Mouse (Mus musculus): ENCODE data around the gene Mga. TPM values are rescaled to one million over a fixed set of nuclear protein-coding genes. Genes with fewer than 3 reads are reported as not detected.

Mga gene
- polyA plus RNA-seq, 1 experiment from 2014 or later: 30.5 TPM

DNA sequence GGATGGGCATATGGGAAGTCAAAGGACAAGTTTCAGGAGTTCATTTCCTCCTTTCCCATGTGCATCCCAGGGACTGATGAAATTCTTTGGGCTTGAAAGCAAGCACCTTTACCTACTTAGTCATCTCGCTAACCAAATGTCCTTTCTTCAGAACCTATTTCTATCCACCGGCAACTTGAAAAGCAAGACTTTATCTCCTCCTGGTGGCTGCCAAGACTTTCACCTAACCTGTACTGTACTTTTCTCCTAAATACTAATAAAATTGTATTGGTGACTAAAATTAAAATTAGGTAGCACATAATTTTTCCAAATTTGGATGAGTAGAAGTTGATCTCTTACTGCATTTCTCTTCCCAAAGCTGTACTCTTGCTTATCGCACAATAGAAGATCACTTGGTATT is 9.8 kb upstream of the Mga start:
- Histone ChIP-seq H3K36me3 (replicated peaks; ENCODE audit: control insufficient read depth, insufficient read depth, low read depth, low read length) (no peaks in the 10 kb centered on the region), H3K4me2 (ENCODE audit: low read depth, low read length) (no peak overlapping the region), H3K27me3 (ENCODE audit: control insufficient read depth, insufficient read depth, low read length) (no peaks in the 10 kb centered on the region), H3K27ac (replicated peaks; ENCODE audit: low read depth, low read length) (no peak overlapping the region), H3K9me3 (replicated peaks; ENCODE audit: control insufficient read depth, low read length) (no peaks in the 10 kb centered on the region), H3K4me1 (ENCODE audit: control insufficient read depth, insufficient read depth, low read length) (no peaks in the 10 kb centered on the region), H3K9ac (replicated peaks; ENCODE audit: low read length) (no peak overlapping the region), H3K4me3 (ENCODE audit: low read depth, low read length) (no peak overlapping the region)
- 92% methylated on average over 3 of the region's 3 CpGs for WGBS
- no peak for ATAC-seq (replicated peaks; ENCODE audit: insufficient number of reproducible peaks, low FRiP score, low TSS enrichment, low read depth)
- no peak for DNase-seq (ENCODE audit: low spot score)

GRCm38 (mm10) chr2:119896553-119897089 is 407 bp upstream of the Mga start:
- 15% methylated on average over 19 of the region's 19 CpGs for WGBS
- Histone ChIP-seq H3K9me3 (replicated peaks; ENCODE audit: control insufficient read depth, low read length) (no peaks in the 10 kb centered on the region; the same call in 1 of the 2 replicates), H3K4me3 (ENCODE audit: low read depth, low read length) (peak overlapping the region; percentile 48), H3K4me2 (ENCODE audit: low read depth, low read length) (peak overlapping the region; percentile 83), H3K36me3 (replicated peaks; ENCODE audit: control insufficient read depth, insufficient read depth, low read depth, low read length) (no peaks in the 10 kb centered on the region), H3K4me1 (ENCODE audit: control insufficient read depth, insufficient read depth, low read length) (no peaks in the 10 kb centered on the region), H3K9ac (replicated peaks; ENCODE audit: low read length) (peak overlapping the region; percentile 57), H3K27me3 (ENCODE audit: control insufficient read depth, insufficient read depth, low read length) (no peaks in the 10 kb centered on the region), H3K27ac (replicated peaks; ENCODE audit: low read depth, low read length) (peak overlapping the region; percentile 62; the same call in 1 of the 2 replicates)
- ATAC-seq (replicated peaks; ENCODE audit: insufficient number of reproducible peaks, low FRiP score, low TSS enrichment, low read depth): peak; percentile 75; the same call in 1 of the 2 replicates
- no peak for DNase-seq (ENCODE audit: low spot score)

DNA sequence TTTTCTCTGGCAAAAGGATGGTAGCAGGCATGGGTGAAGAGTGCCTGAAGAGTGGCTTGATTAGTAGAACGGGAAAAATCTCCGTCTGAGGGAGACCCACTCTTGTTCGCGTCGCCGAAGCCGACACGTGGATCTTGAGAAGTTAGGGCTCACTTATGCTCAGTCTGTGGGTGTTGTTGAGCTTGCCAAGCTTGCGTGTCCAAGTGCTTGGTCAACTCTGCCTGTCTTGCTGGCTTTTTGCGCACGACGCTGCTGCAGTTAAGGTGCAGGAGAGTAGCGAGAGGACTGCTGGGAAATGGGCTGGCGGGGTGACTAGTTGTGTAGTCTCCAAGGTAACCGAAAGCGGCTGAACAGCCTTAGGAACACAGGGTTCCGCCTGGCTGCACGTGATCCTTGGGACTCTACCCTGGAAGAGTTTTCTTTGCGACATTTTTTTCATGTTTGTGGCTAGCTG is 1.1 kb downstream of the Mga start:
- H3K4me3 ChIP-seq (ENCODE audit: low read depth, low read length): peak overlapping the region; percentile 48
- no peak overlapping the region for H3K27ac ChIP-seq (replicated peaks; ENCODE audit: low read depth, low read length)
- no peak overlapping the region; the same call in 1 of the 2 replicates for H3K9ac ChIP-seq (replicated peaks; ENCODE audit: low read length)
- DNase-seq (ENCODE audit: low spot score): peak; percentile 71
- H3K4me2 ChIP-seq (ENCODE audit: low read depth, low read length): peak overlapping the region; percentile 83
- H3K9me3 ChIP-seq (replicated peaks; ENCODE audit: control insufficient read depth, low read length): no peaks in the 10 kb centered on the region; the same call in 1 of the 2 replicates
- no peaks in the 10 kb centered on the region for H3K36me3 ChIP-seq (replicated peaks; ENCODE audit: control insufficient read depth, insufficient read depth, low read depth, low read length)
- WGBS: 7% methylated on average over 19 of the region's 19 CpGs
- H3K27me3 ChIP-seq (ENCODE audit: control insufficient read depth, insufficient read depth, low read length): no peaks in the 10 kb centered on the region
- no peaks in the 10 kb centered on the region for H3K4me1 ChIP-seq (ENCODE audit: control insufficient read depth, insufficient read depth, low read length)
- no peak for ATAC-seq (replicated peaks; ENCODE audit: insufficient number of reproducible peaks, low FRiP score, low TSS enrichment, low read depth)

- DNase-seq (ENCODE audit: low spot score) (no peak), ATAC-seq (replicated peaks; ENCODE audit: insufficient number of reproducible peaks, low FRiP score, low TSS enrichment, low read depth) (no peak)
- Histone ChIP-seq H3K27me3 (ENCODE audit: control insufficient read depth, insufficient read depth, low read length) (no peaks in the 10 kb centered on the region), H3K27ac (replicated peaks; ENCODE audit: low read depth, low read length) (no peak overlapping the region), H3K4me2 (ENCODE audit: low read depth, low read length) (no peak overlapping the region), H3K36me3 (replicated peaks; ENCODE audit: control insufficient read depth, insufficient read depth, low read depth, low read length) (no peaks in the 10 kb centered on the region; the same call in none of the 2 replicates), H3K9ac (replicated peaks; ENCODE audit: low read length) (no peak overlapping the region), H3K4me1 (ENCODE audit: control insufficient read depth, insufficient read depth, low read length) (no peaks in the 10 kb centered on the region), H3K4me3 (ENCODE audit: low read depth, low read length) (no peak overlapping the region), H3K9me3 (replicated peaks; ENCODE audit: control insufficient read depth, low read length) (no peaks in the 10 kb centered on the region)
These were observed 19.0 kb downstream of the Mga start for GRCm38 (mm10) chr2:119916007-119916406.

- H3K4me3 ChIP-seq (ENCODE audit: low read depth, low read length): no peak overlapping the region
- H3K27me3 ChIP-seq (ENCODE audit: control insufficient read depth, insufficient read depth, low read length): no peaks in the 10 kb centered on the region
- H3K27ac ChIP-seq (replicated peaks; ENCODE audit: low read depth, low read length): no peak overlapping the region
- H3K9ac ChIP-seq (replicated peaks; ENCODE audit: low read length): no peak overlapping the region
- ATAC-seq (replicated peaks; ENCODE audit: insufficient number of reproducible peaks, low FRiP score, low TSS enrichment, low read depth) (no peak), DNase-seq (ENCODE audit: low spot score) (no peak)
- no peaks in the 10 kb centered on the region for H3K4me1 ChIP-seq (ENCODE audit: control insufficient read depth, insufficient read depth, low read length)
- 73% methylated on average over 1 of the region's 1 CpGs for WGBS
- no peaks in the 10 kb centered on the region; the same call in none of the 2 replicates for H3K36me3 ChIP-seq (replicated peaks; ENCODE audit: control insufficient read depth, insufficient read depth, low read depth, low read length)
- H3K4me2 ChIP-seq (ENCODE audit: low read depth, low read length): no peak overlapping the region
- no peaks in the 10 kb centered on the region for H3K9me3 ChIP-seq (replicated peaks; ENCODE audit: control insufficient read depth, low read length)
These were observed 20.8 kb downstream of the Mga start for GRCm38 (mm10) chr2:119917631-119918369.

- WGBS: 50% methylated on average over 9 of the region's 9 CpGs
- DNase-seq (ENCODE audit: low spot score): peak; percentile 69
- no peak overlapping the region for H3K4me2 ChIP-seq (ENCODE audit: low read depth, low read length)
- no peak overlapping the region for H3K27ac ChIP-seq (replicated peaks; ENCODE audit: low read depth, low read length)
- no peak overlapping the region for H3K4me3 ChIP-seq (ENCODE audit: low read depth, low read length)
- no peaks in the 10 kb centered on the region; the same call in 1 of the 2 replicates for H3K4me1 ChIP-seq (ENCODE audit: control insufficient read depth, insufficient read depth, low read length)
- H3K9ac ChIP-seq (replicated peaks; ENCODE audit: low read length): no peak overlapping the region
- ATAC-seq (replicated peaks; ENCODE audit: insufficient number of reproducible peaks, low FRiP score, low TSS enrichment, low read depth): no peak
- H3K36me3 ChIP-seq (replicated peaks; ENCODE audit: control insufficient read depth, insufficient read depth, low read depth, low read length): no peaks in the 10 kb centered on the region; the same call in 1 of the 2 replicates
- H3K9me3 ChIP-seq (replicated peaks; ENCODE audit: control insufficient read depth, low read length): no peaks in the 10 kb centered on the region
- no peaks in the 10 kb centered on the region for H3K27me3 ChIP-seq (ENCODE audit: control insufficient read depth, insufficient read depth, low read length)
These were observed 73.5 kb downstream of the Mga start for GRCm38 (mm10) chr2:119970571-119970970.

- H3K4me3 ChIP-seq (ENCODE audit: low read depth, low read length): no peak overlapping the region
- H3K36me3 ChIP-seq (replicated peaks; ENCODE audit: control insufficient read depth, insufficient read depth, low read depth, low read length): no peaks in the 10 kb centered on the region
- H3K9me3 ChIP-seq (replicated peaks; ENCODE audit: control insufficient read depth, low read length): no peaks in the 10 kb centered on the region
- no peaks in the 10 kb centered on the region for H3K27me3 ChIP-seq (ENCODE audit: control insufficient read depth, insufficient read depth, low read length)
- WGBS: 81% methylated on average over 3 of the region's 3 CpGs
- no peak for DNase-seq (ENCODE audit: low spot score)
- H3K4me1 ChIP-seq (ENCODE audit: control insufficient read depth, insufficient read depth, low read length): no peaks in the 10 kb centered on the region; the same call in 1 of the 2 replicates
- no peak overlapping the region for H3K9ac ChIP-seq (replicated peaks; ENCODE audit: low read length)
- H3K27ac ChIP-seq (replicated peaks; ENCODE audit: low read depth, low read length): no peak overlapping the region
- ATAC-seq (replicated peaks; ENCODE audit: insufficient number of reproducible peaks, low FRiP score, low TSS enrichment, low read depth): no peak
- no peak overlapping the region for H3K4me2 ChIP-seq (ENCODE audit: low read depth, low read length)
These were observed 74.3 kb downstream of the Mga start for GRCm38 (mm10) chr2:119971316-119971715.
